Mouse (Mus musculus) thymus, postnatal 36 days (tissue): ENCODE results near the gene Ephx1.

Experiments
- DNase-seq, 2 experiments: peaks; one replicate each; pipeline ENCODE4 v3.0.0; 2022; ENCODE audit warnings: mixed read lengths in 2 of 2

Ephx1 gene

GRCm38 (mm10) chr1:180934467-180935419 lies 86.0 kb downstream of the Ephx1 start, which contains the start of gene Lefty1:
TSS of gene Lefty1 (plus strand) at chr1:180935022.
- no peak for DNase-seq

DNA sequence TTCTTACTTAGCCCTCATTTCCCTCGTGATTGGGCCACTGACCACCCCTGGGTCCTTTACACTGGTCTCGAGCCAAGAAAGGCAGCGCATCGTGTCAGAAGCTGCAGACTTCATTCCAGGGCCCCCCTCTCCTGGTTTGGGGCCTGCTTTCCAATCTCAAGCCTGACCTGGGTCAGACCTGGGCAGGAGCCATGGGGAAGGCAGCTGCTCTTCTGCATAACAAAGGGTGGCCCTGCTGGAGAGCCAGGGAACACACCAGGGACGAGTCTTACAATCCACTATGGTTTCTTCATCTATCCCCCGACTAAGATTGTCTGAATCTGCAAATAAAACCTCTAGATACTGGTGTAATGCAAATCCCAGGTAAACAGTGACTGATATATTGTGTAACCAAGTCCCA lies 87.0 kb downstream of the Ephx1 start:
- DNase-seq = no peak

DNA sequence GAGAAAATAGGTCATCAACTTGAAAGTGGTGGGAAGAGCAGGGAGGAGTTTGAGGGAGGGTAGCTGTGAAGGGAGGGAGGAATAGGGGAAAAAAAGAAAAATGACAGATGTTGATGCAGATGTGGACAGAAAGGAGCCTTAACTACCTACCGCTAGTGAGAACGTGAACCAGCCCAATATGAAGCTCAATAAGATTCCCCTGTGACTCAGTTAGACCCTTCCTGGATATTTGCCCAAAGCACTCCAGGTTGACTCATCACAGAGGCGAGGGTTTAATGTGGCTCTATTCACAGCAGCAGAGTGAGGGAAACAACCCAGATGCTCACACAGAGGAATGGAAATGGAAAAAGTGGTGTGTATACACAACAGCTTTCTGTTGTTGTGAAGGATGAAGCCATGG lies 89.6 kb downstream of the Ephx1 start:
- DNase-seq = no peak

GRCm38 (mm10) chr1:180929599-180929998 lies 91.1 kb downstream of the Ephx1 start:
- DNase-seq = no peak

DNA sequence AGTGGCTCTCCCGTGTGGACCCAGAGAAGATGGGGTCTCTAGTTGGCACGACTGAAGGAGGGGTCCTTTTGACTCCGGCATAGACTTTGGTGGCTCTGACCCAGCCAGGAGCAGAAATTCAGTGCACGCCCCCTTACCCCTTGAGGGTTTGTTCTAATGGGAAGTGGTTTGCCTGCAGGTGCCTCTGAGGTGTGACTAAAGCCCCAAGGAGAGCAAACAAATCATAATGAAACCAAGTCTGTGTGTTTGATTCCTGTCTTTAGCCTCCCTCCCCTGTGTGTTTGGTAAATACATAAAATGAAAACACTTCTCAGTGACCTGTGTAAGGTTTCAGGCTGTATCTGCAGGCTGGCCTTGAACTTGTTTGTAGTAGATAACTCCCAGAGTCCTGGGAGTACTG lies 94.4 kb downstream of the Ephx1 start:
- DNase-seq = no peak
